Mouse (Mus musculus) embryonic facial prominence, embryonic 13.5 days (tissue): ENCODE measurements at regions not wholly inside any gene's neighbourhood (a gene's known extent, or its start where the extent isn't known, plus 50 kb on each side); places are given as distances from the start of the nearest gene placed in this dataset.

Experiments
- ATAC-seq: fragments of 200-750 bp; cut with Nextera tagmentation; 2 replicates; pipeline ENCODE4 v1.8.0; 2017; ENCODE audit warnings: low read depth; ENCODE audit not compliant: insufficient number of reproducible peaks, insufficient read depth, low FRiP score, low TSS enrichment
- H3K27ac ChIP-seq: fragments of 300-500 bp; sonication (generic); 2 replicates; pipeline ENCODE4 v1.5.1; 2015; ENCODE audit warnings: moderate library complexity, mild to moderate bottlenecking, inconsistent platforms
- H3K27me3 ChIP-seq: fragments of 300-500 bp; sonication (generic); 2 replicates; pipeline ENCODE4 v1.6.1; 2015; ENCODE audit warnings: mild to moderate bottlenecking, inconsistent platforms
- H3K36me3 ChIP-seq: fragments of 300-500 bp; sonication (generic); 2 replicates; pipeline ENCODE4 v1.6.1; 2015; ENCODE audit warnings: mild to moderate bottlenecking, inconsistent platforms
- H3K4me1 ChIP-seq: fragments of 300-500 bp; sonication (generic); 2 replicates; pipeline ENCODE4 v1.6.1; 2015; ENCODE audit warnings: inconsistent platforms
- H3K4me2 ChIP-seq: fragments of 300-500 bp; sonication (generic); 2 replicates; pipeline ENCODE4 v1.6.1; 2015; ENCODE audit warnings: moderate library complexity, mild to moderate bottlenecking, inconsistent platforms
- H3K4me3 ChIP-seq: fragments of 300-500 bp; sonication (generic); 2 replicates; pipeline ENCODE4 v1.5.1; 2015; ENCODE audit warnings: mild to moderate bottlenecking, inconsistent platforms
- H3K9ac ChIP-seq: fragments of 300-500 bp; sonication (generic); 2 replicates; pipeline ENCODE4 v1.6.1; 2015; ENCODE audit warnings: mild to moderate bottlenecking, inconsistent platforms
- H3K9me3 ChIP-seq: fragments of 300-500 bp; sonication (generic); 2 replicates; pipeline ENCODE4 v1.6.1; 2016; ENCODE audit warnings: inconsistent platforms
- WGBS: fragments of 180-500 bp; shearing (Covaris S2); methylation state at CpG from one replicate; pipeline ENCODE4 v1.1.7; 2015; ENCODE audit warnings: mixed read lengths; 5-methylcytosine and 5-hydroxymethylcytosine counted together

DNA sequence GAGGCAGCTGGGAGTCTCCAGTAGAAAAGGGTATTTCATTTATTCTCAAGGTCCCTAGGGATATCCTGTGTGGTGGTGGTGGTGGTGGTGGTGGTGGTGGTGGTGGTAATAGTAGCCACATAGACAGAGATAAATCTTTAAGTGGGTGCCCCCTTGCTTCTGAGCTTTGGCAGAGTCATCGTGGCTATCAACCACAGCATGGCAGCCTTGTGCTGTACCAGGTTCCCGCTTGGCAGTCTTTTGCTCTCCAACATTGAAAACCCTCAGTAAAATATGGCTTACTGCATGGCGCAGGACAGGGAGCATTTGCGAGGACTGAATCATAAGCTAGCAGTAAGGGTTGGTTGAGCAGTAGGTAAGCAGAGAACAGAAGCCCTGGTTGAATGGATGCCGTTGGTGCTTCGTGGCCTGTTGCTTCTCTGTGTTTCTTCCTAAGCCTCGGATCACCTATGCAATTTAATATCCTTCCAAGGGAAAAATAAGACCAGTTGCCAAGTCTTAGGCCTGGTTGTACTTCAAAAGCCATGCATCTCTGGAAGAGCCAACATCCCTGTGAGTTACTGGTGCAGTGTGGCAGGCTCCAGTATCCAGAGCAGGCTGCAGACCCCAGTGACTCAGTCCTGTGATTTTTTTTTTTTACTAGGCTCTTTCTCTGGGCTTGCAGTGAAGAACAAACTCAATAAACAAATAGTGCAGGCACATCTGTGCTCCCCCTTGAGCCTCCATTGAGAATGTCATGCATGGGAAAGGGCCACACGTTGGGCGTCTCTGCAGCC lies 76.6 kb upstream of the Maml3 start:
- Histone ChIP-seq H3K4me3 (no peak overlapping the region), H3K9ac (no peak overlapping the region), H3K36me3 (no peaks in the 10 kb centered on the region), H3K4me1 (peaks cover 34% of the 10 kb centered on the region), H3K27me3 (no peaks in the 10 kb centered on the region), H3K27ac (peak overlapping the region; percentile 94), H3K4me2 (peak overlapping the region; percentile 52; the same call in 1 of the 2 replicates), H3K9me3 (no peaks in the 10 kb centered on the region)
- WGBS = 85% methylated on average over 9 of the region's 9 CpGs
- no peak for ATAC-seq

DNA sequence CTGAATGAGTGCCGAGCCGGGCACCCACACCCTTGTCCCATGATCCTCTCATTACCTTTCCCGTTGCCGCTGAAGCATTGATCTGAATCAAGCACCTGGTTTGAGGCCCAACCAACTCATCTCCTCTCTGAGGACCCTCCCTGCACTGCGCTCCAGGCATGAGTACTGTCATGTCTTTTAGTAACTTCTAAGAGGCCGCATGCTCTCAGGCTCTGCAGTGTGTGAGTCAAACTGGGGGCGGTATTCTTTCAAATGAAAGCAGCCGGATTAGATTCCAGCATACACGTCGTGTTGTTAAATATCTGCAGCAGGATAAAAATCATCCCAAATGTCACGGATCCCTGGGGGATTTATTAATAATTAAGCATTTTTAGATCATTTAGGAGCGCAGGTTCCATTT lies 79.4 kb upstream of the Maml3 start:
- Histone ChIP-seq H3K27ac (no peak overlapping the region), H3K4me1 (peaks cover 34% of the 10 kb centered on the region), H3K4me3 (no peak overlapping the region)

DNA sequence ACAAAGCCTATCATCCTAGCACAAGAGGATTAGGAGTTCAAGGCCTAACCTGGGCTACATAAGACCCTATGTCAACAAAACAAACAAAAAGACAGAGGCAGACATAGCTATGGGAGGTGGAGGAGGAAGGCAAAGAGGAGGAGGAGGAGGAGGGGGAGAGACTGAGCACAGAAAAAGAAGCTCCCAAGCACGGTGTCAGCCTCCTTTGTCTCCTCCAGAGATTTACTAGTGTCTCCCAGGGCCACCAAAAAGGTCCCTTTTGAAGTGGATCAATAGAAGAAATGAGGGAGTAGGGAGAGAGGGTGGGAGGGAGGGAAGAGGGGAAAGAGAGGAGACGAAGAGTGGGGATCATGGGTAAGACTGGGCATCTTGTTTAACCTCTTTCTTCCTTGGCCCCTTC lies 80.5 kb upstream of the Maml3 start:
- Histone ChIP-seq H3K4me1 (peaks cover 23% of the 10 kb centered on the region), H3K4me2 (no peak overlapping the region), H3K9ac (no peak overlapping the region), H3K9me3 (no peaks in the 10 kb centered on the region), H3K27me3 (no peaks in the 10 kb centered on the region), H3K4me3 (no peak overlapping the region), H3K36me3 (no peaks in the 10 kb centered on the region), H3K27ac (no peak overlapping the region)
- 42% methylated on average over 2 of the region's 2 CpGs for WGBS
- no peak for ATAC-seq

More for the DNA sequence above, 79.4 kb upstream of the Maml3 start:
- no peak for ATAC-seq
- no peaks in the 10 kb centered on the region for H3K9me3 ChIP-seq
- no peak overlapping the region for H3K9ac ChIP-seq
- no peaks in the 10 kb centered on the region for H3K27me3 ChIP-seq
- 66% methylated on average over 12 of the region's 12 CpGs for WGBS
- H3K4me2 ChIP-seq = no peak overlapping the region
- H3K36me3 ChIP-seq = no peaks in the 10 kb centered on the region

DNA sequence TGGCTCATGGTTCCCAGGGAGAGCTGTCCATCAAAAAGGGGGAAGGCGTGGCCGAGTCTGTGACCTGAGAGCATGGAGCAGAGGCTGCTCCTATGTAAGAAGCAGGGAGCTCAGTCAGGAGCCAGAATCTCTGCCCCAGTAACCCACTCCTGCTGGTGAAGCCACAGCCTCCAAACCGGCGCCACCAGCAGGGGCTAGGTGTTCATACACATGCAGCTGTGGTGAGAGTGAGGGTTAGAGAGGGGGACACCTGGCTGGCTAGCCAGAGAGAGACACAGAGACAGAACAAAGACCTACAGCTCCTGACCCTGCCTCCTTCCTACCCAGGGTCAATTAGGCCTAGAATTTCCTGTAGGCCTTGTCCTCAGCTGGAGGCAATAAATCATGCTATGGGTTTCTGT lies 80.7 kb upstream of the Foxo1 start:
- ATAC-seq = no peak
- Histone ChIP-seq H3K9ac (no peak overlapping the region), H3K27ac (no peak overlapping the region), H3K4me3 (no peak overlapping the region), H3K4me2 (no peak overlapping the region), H3K4me1 (peaks cover 9% of the 10 kb centered on the region), H3K9me3 (no peaks in the 10 kb centered on the region), H3K36me3 (no peaks in the 10 kb centered on the region), H3K27me3 (no peaks in the 10 kb centered on the region)
- 24% methylated on average over 4 of the region's 4 CpGs for WGBS

DNA sequence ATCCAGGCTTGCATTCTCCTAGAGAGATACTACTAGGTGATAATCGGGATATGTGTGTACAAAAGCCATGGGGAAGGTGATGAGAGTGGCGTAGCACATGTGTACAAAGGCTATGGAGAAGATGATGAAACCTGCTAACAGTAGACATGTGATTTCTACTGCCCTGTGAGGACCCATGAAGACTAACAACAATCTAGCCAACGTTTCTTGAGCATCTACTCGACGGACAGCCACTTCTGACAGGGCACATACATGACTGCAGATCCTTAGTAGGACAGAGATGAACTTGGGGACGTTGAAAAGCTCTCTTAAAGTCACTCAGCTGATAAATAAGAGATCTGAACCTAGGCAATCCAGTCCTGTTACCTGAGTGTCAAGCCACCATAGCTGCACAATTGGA lies 79.8 kb upstream of the Foxo1 start:
- 93% methylated on average over 6 of the region's 6 CpGs for WGBS
- Histone ChIP-seq H3K4me1 (peaks cover 18% of the 10 kb centered on the region), H3K27ac (no peak overlapping the region), H3K36me3 (no peaks in the 10 kb centered on the region), H3K9ac (no peak overlapping the region), H3K9me3 (no peaks in the 10 kb centered on the region), H3K27me3 (no peaks in the 10 kb centered on the region), H3K4me3 (no peak overlapping the region), H3K4me2 (no peak overlapping the region)
- ATAC-seq = no peak

DNA sequence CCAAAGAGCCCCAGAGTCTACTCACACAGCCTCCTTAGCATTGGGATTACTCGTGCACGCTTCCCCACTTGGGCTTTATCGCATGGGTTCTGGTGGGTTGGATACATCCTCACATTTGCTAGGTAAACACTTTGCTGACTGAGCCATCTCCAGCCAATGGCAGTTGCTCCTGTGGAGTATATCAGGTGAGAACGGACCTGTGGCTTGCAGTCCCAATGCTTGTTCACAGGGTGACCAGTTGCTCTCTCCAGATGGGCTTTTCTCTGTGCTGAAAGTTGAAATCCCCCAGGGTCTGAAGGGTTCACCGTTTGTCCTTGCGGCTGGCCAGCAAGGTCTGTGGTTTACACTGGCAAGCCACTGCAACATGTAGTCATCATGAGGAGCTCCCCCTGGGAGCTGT lies 79.1 kb upstream of the Foxo1 start:
- Histone ChIP-seq H3K36me3 (no peaks in the 10 kb centered on the region), H3K4me1 (peaks cover 24% of the 10 kb centered on the region), H3K27me3 (no peaks in the 10 kb centered on the region), H3K27ac (no peak overlapping the region), H3K4me3 (no peak overlapping the region), H3K4me2 (no peak overlapping the region), H3K9ac (no peak overlapping the region), H3K9me3 (no peaks in the 10 kb centered on the region)
- ATAC-seq = no peak
- whole genome bisulfite sequencing = 87% methylated on average over 6 of the region's 6 CpGs

DNA sequence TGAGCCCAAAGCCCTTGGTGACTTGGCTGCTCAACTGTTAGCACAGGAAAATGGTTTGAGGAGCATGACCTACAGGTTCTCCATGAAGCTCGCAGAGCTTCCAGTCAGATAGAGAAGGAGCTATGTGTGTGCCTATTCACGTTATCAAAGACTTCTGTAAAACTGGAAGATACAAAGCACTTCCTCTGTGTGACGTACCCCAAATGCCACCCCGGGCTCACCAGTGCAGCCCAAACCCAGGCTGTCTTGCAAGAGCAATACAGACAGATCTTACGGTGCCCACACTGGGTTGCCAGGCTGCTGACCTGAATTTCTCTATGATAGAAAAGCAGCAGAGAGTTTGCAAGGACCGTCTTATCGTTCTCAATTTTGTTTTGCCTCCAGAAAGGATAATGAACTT lies 78.1 kb upstream of the Foxo1 start:
- H3K4me3 ChIP-seq = no peak overlapping the region
- no peaks in the 10 kb centered on the region for H3K36me3 ChIP-seq
- peaks cover 24% of the 10 kb centered on the region for H3K4me1 ChIP-seq
- no peak for ATAC-seq
- 89% methylated on average over 7 of the region's 7 CpGs for WGBS
- no peaks in the 10 kb centered on the region for H3K9me3 ChIP-seq
- H3K27me3 ChIP-seq = no peaks in the 10 kb centered on the region
- no peak overlapping the region for H3K4me2 ChIP-seq
- H3K9ac ChIP-seq = no peak overlapping the region
- no peak overlapping the region for H3K27ac ChIP-seq

DNA sequence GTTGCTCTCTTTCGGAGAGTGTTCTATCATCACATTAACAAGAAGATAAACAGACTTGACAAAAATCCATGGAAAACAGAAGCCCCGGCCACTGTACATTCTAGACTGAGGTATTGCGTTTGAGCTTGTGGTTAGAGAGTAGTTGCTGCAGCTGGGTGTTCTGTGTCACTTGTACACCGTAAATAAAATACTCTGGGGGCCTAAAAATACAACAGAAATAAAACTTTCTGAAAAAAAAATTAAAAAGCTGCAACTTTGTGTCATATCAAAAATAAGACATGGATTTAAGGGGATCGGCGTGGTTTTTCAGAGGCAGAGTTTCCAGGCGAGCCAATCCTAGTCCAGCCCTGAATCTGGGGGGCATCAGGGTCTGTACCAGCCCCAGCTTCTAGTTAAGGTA lies 75.1 kb upstream of the Foxo1 start:
- Histone ChIP-seq H3K9me3 (no peaks in the 10 kb centered on the region), H3K27me3 (no peaks in the 10 kb centered on the region), H3K36me3 (no peaks in the 10 kb centered on the region), H3K4me1 (peaks cover 30% of the 10 kb centered on the region), H3K4me2 (peak overlapping the region; percentile 34), H3K9ac (no peak overlapping the region), H3K27ac (peak overlapping the region; percentile 68), H3K4me3 (no peak overlapping the region)
- WGBS = 39% methylated on average over 7 of the region's 7 CpGs
- ATAC-seq = no peak

DNA sequence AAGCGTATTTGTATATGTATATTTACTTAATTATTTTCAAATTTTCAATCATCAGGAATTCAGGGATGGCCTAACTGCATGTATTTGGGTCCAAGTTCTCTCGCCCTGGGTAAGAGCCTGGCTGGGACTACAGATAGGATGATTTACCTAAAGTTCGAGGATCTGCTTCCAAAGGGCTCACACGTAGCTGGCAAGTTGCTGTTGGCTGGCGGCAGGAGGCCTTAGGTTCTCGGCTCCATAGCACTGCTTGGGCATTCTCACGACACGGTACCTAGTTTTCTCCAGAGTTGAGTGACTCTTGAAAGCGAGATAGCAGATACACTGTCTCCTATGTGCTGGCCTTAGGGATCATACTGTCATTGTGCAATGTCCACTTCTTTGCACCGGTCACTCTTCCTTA lies 73.9 kb upstream of the Foxo1 start:
- Histone ChIP-seq H3K9me3 (no peaks in the 10 kb centered on the region), H3K27me3 (no peaks in the 10 kb centered on the region), H3K27ac (no peak overlapping the region), H3K4me1 (peaks cover 35% of the 10 kb centered on the region), H3K36me3 (no peaks in the 10 kb centered on the region), H3K4me3 (no peak overlapping the region), H3K9ac (no peak overlapping the region), H3K4me2 (no peak overlapping the region)
- 90% methylated on average over 10 of the region's 10 CpGs for WGBS
- no peak for ATAC-seq

DNA sequence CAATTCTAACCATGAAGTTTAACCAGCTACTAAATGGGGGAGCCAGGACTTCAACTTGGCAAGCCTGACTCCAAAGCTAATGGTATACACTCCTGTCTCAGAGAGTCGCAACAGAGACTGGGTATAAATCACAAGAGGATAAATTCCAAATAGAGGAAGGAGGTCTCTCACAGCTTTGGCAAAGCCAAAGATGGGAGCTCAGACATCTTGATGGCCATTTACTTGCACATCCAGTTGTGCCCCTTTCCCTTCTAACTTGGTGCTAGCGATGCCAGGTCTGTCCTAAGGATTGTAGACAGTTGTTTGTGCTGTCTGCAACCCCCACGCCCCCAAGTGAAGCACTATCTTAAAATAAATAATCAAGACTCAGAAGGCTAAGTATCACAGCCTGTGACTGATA lies 72.7 kb upstream of the Foxo1 start:
- Histone ChIP-seq H3K4me1 (peaks cover 38% of the 10 kb centered on the region), H3K9me3 (no peaks in the 10 kb centered on the region), H3K4me2 (peak overlapping the region; percentile 78), H3K36me3 (no peaks in the 10 kb centered on the region), H3K4me3 (no peak overlapping the region), H3K9ac (no peak overlapping the region), H3K27me3 (no peaks in the 10 kb centered on the region), H3K27ac (no peak overlapping the region)
- WGBS = 74% methylated on average over 3 of the region's 3 CpGs
- ATAC-seq = no peak

DNA sequence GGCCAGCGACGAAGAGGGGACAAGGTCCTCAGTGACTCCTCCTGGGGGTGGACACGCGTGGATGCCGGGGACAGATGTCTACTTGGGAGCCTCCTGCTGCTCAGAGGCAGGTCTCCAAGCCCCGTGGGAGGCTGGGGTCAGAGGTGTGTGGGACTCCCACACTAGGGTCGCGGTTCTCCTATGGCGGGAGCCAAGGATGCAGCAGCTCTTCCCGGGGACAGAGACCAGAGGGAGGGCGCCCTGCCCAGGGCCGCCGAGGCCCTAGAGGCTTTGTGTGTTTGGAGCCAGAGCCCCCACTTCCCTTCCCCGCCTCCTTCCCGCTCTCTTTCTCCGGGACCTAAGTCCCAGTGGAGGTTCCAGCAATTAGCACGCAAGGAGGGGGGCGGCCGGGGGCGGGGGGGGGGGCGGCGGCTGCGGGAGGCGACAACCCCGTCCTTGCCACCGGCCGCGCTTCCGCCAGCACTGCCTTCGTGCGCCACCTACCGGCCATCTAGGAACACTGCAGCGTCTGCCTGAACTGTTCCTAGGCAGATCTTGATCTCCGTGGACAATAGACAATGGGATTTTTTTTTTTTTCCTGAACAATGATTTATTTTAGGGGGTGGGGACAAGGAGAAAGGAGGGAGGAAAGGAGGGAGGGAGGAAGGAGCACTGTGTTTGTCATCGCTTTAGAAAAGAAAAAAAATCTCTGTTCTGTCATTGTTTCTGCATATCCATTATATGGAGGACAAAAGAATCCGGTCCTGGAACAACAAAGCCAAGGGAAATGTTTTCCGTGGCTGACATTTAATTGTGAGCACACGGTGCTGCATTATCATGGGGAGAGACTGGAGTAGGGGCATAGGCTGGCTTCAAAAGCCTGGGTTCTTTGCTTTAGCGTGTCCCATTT lies 71.8 kb upstream of the Foxo1 start:
- Histone ChIP-seq H3K4me2 (peak overlapping the region; percentile 78), H3K9ac (peak overlapping the region; percentile 80), H3K27me3 (no peaks in the 10 kb centered on the region), H3K9me3 (no peaks in the 10 kb centered on the region), H3K4me3 (peak overlapping the region; percentile 51), H3K4me1 (peaks cover 38% of the 10 kb centered on the region), H3K27ac (peak overlapping the region; percentile 71), H3K36me3 (no peaks in the 10 kb centered on the region)
- 4% methylated on average over 30 of the region's 39 CpGs for WGBS
- ATAC-seq = peak; percentile 59

DNA sequence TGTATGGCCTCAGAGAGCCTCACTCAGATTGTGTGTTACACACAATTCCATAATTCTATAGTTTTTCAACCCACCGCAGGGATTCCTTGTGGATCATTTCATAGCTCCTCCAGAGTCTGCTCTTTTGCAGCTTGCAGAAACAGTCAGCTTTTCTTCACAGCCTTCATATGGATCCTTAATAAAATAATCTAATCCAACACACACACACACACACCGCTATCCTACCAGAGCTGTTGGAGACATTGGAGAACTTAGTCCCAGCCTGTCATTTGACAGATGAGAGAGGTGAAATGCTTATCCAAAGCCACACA lies 71.2 kb upstream of the Foxo1 start:
- Histone ChIP-seq H3K27ac (no peak overlapping the region), H3K4me3 (no peak overlapping the region), H3K4me2 (peak overlapping the region; percentile 78), H3K9me3 (no peaks in the 10 kb centered on the region), H3K4me1 (peaks cover 38% of the 10 kb centered on the region), H3K36me3 (no peaks in the 10 kb centered on the region), H3K9ac (peak overlapping the region; percentile 80; the same call in 1 of the 2 replicates), H3K27me3 (no peaks in the 10 kb centered on the region)
- 66% methylated on average over 2 of the region's 2 CpGs for WGBS
- ATAC-seq = no peak
